Mouse (Mus musculus) liver, embryonic 15.5 days (tissue): Measurements from ENCODE around the gene Efna3. TPM values are rescaled to one million over a fixed set of nuclear protein-coding genes. Genes with fewer than 3 reads are reported as not detected.

Source experiments
- ATAC-seq: fragments of 200-750 bp; cut with Nextera tagmentation; 2 replicates; pipeline ENCODE4 v1.8.0; 2017; ENCODE audit warnings: moderate number of reproducible peaks, mild to moderate bottlenecking, moderate library complexity; ENCODE audit not compliant: insufficient read depth
- H3K27ac ChIP-seq: fragments of 300-500 bp; sonication (generic); replicated peaks from 2 replicates; pipeline ENCODE4 v1.5.1; 2015; ENCODE audit warnings: mild to moderate bottlenecking, inconsistent platforms
- H3K27me3 ChIP-seq: fragments of 300-500 bp; sonication (generic); 2 replicates; pipeline ENCODE4 v1.6.1; 2015; ENCODE audit warnings: mild to moderate bottlenecking, inconsistent platforms
- H3K36me3 ChIP-seq: fragments of 300-500 bp; sonication (generic); replicated peaks from 2 replicates; pipeline ENCODE4 v1.6.1; 2015; ENCODE audit warnings: moderate library complexity, mild to moderate bottlenecking, inconsistent platforms
- H3K4me1 ChIP-seq: fragments of 300-500 bp; sonication (generic); replicated peaks from 2 replicates; pipeline ENCODE4 v1.6.1; 2015; ENCODE audit warnings: inconsistent platforms
- H3K4me2 ChIP-seq: fragments of 300-500 bp; sonication (generic); 2 replicates; pipeline ENCODE4 v1.6.1; 2015; ENCODE audit warnings: moderate library complexity, mild to moderate bottlenecking, inconsistent platforms
- H3K4me3 ChIP-seq: fragments of 300-500 bp; sonication (generic); replicated peaks from 2 replicates; pipeline ENCODE4 v1.5.1; 2015; ENCODE audit warnings: mild to moderate bottlenecking, inconsistent platforms
- H3K9ac ChIP-seq: fragments of 300-500 bp; sonication (generic); 2 replicates; pipeline ENCODE4 v1.6.1; 2015; ENCODE audit warnings: moderate library complexity, mild to moderate bottlenecking, inconsistent platforms
- H3K9me3 ChIP-seq: fragments of 300-500 bp; sonication (generic); replicated peaks from 2 replicates; pipeline ENCODE4 v1.6.1; 2016; ENCODE audit warnings: inconsistent platforms
- whole genome bisulfite sequencing: fragments of 180-500 bp; shearing (Covaris S2); methylation state at CpG from one replicate; pipeline ENCODE4 v1.1.7; 2015; ENCODE audit warnings: mixed read lengths; ENCODE audit not compliant: insufficient replicate concordance; 5-methylcytosine and 5-hydroxymethylcytosine counted together
- polyA plus RNA-seq: library from polyadenylated mRNA; unstranded; fragments of >200 nt; fragmentation: Nextera tagmentation; extraction: Ambion mirVana; gene quantifications from 2 replicates; pipeline ENCODE4 v1.2.1, GENCODE M21; 2015

The Efna3 gene
- polyA plus RNA-seq, 1 experiment from 2014 or later: 0.18 TPM

DNA sequence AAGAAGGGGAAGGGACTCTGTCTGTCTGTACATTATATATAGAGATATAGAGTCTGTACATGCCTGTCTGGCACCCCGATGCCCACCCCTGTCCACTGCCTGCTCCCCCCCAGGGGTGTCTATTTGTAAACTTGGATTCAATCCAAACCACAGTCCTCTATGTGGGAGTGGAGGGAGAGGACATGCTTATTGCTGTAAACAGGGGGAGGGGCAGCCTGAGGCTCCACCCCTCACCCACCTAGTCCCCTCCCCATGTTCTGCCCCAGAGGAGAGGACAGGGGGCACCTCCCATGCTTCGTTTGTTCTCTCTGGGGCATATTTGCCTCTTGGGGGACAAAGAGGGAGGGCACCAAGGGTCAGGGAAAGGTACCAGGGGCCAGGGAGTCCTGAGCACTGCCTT lies 8.0 kb downstream of the Efna3 start:
- 43% methylated on average over 2 of the region's 2 CpGs for WGBS
- no peaks in the 10 kb centered on the region for H3K9me3 ChIP-seq
- H3K4me2 ChIP-seq: no peak overlapping the region
- H3K27me3 ChIP-seq: peaks cover 59% of the 10 kb centered on the region
- ATAC-seq: no peak
- H3K27ac ChIP-seq: no peak overlapping the region
- H3K36me3 ChIP-seq: no peaks in the 10 kb centered on the region
- no peak overlapping the region for H3K9ac ChIP-seq
- no peak overlapping the region for H3K4me3 ChIP-seq
- H3K4me1 ChIP-seq: peaks cover 21% of the 10 kb centered on the region

DNA sequence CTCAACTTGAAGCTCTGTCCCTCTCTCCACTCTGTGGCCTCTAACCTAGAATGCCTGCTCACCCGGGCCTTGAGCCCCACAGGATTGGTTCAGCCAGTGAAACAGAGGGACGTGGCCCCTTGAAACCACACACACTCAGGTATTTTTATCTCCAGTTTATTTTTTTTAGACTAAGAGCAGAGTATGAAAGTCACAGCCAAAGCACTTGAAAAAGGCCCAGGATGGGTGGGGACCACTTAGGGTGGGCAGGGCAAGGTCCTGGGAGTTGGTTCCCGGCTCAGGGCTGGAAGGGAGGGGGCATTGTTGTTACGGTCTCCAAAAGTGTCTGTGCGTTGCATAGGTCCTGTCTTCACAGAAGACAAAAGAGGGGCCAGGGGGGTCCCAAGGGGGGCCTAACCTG lies 8.4 kb downstream of the Efna3 start:
- peaks cover 17% of the 10 kb centered on the region for H3K4me1 ChIP-seq
- no peak for ATAC-seq
- H3K9ac ChIP-seq: no peak overlapping the region
- 62% methylated on average over 5 of the region's 5 CpGs for WGBS
- no peaks in the 10 kb centered on the region for H3K36me3 ChIP-seq
- peaks cover 55% of the 10 kb centered on the region for H3K27me3 ChIP-seq
- H3K4me3 ChIP-seq: no peak overlapping the region
- H3K27ac ChIP-seq: no peak overlapping the region
- no peak overlapping the region for H3K4me2 ChIP-seq
- no peaks in the 10 kb centered on the region for H3K9me3 ChIP-seq

DNA sequence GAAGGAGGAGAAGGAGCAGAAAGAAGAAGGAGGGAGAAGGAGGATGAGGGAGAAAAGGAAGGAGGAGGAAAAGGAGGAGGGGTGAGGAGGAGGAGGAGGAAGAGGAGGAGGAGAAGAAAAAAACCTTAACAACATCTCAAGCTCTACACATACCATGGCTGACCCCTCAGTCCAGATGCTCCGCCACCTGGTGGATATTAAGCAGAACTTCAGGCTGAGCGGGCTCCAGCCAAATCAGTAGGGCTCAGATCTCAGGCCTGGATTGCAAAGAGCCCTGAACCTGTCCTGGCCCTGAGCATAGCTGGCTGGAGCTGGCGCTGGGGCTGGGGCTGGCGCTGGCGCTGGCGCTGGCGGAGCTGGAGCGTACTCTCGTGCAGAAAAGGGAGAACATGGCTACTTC lies 14.7 kb downstream of the Efna3 start:
- no peak for ATAC-seq
- peaks cover 4% of the 10 kb centered on the region; the same call in 1 of the 2 replicates for H3K4me1 ChIP-seq
- H3K27me3 ChIP-seq: no peaks in the 10 kb centered on the region; the same call in none of the 2 replicates
- H3K4me3 ChIP-seq: no peak overlapping the region
- H3K36me3 ChIP-seq: no peaks in the 10 kb centered on the region
- H3K4me2 ChIP-seq: no peak overlapping the region
- no peak overlapping the region for H3K27ac ChIP-seq
- H3K9ac ChIP-seq: no peak overlapping the region
- no peaks in the 10 kb centered on the region for H3K9me3 ChIP-seq
- WGBS: 0% methylated on average over 8 of the region's 9 CpGs

DNA sequence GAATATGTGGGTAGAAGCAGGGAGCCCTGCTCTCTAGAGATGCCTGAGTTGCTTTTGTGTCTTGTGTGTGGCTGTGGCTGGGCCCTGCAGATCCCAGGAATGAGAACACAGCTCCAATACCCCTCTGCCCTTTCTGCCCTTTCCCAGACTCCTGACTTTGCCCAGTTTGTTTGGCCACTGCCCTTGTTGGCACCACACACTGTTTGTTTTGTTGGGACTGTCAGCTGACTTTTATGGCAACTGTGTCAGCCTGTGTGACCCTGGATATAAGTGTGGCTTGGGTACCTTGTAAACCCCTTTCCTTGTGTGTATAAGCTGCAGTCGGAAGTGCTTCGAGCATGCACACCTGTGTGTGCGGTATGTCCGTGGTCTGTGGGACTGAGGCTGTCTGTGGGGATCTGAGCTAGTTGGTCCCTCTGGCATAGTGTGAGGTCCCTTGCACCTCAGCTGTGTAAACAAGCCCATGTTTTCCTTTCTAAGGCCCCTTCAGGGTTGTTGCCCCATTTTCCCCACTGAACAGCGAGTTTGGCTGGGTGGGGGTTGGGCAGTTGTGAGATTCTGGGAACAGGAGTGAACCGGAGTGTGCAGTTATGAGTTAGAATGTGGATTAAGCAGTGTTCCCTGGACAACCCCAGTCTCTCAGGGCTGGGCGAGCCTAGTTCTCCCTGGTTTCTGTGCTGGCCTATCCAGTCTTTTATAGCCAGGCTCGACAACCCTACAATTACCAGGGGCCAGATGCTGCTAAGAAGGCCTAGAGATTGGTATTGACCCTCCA lies 17.0 kb downstream of the Efna3 start:
- ATAC-seq: peak; percentile 29
- Histone ChIP-seq H3K9me3 (no peaks in the 10 kb centered on the region), H3K9ac (no peak overlapping the region), H3K27ac (no peak overlapping the region), H3K27me3 (peaks cover 5% of the 10 kb centered on the region; the same call in 1 of the 2 replicates), H3K4me2 (no peak overlapping the region), H3K36me3 (no peaks in the 10 kb centered on the region), H3K4me3 (no peak overlapping the region), H3K4me1 (peaks cover 4% of the 10 kb centered on the region; the same call in 1 of the 2 replicates)
- 70% methylated on average over 8 of the region's 8 CpGs for WGBS

DNA sequence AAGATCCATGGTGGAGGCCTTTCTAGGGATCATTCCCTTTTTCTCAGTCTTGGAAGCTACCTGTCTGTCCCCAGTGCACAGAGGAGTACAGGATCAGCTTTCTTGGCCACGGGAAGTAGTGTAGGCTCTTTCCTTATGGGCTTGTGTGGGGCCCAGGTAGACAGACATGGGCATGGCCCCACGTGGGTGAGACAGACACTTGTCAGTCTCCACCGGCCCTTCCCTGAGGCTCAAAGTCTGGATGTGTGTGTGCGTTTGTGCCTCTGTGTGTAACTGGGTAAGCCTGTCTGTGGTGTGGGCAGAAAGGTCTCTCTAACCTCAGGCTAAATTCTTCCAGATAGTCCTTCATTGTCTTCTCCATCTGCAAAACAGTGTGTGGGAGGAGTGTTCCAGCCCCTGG lies 17.7 kb downstream of the Efna3 start:
- Histone ChIP-seq H3K27ac (no peak overlapping the region), H3K4me2 (no peak overlapping the region), H3K4me3 (no peak overlapping the region), H3K4me1 (peaks cover 4% of the 10 kb centered on the region), H3K27me3 (peaks cover 9% of the 10 kb centered on the region), H3K36me3 (no peaks in the 10 kb centered on the region), H3K9ac (no peak overlapping the region), H3K9me3 (no peaks in the 10 kb centered on the region)
- WGBS: 48% methylated on average over 4 of the region's 4 CpGs
- no peak for ATAC-seq

DNA sequence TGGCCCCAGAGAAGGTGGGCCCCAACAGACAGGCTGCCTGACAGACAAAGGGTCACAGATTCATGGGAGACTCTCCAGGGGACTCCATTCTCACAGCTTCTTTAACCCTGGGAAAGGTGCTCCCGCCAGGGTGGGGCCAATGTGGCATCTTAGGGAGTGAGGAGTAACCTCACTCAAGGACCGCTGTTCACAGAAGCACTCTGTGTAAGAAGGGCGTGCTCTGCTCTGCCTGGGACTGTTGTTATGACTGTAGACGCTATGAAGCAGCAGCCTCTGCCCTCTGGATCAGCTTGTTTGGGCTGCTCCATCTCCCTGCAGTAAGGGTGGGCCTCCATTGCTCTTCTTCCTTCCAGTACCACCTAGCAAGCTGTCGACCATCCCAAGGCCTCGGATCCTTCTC lies 18.3 kb downstream of the Efna3 start:
- H3K9ac ChIP-seq: no peak overlapping the region
- H3K4me1 ChIP-seq: peaks cover 5% of the 10 kb centered on the region
- no peak overlapping the region for H3K4me2 ChIP-seq
- no peak overlapping the region for H3K27ac ChIP-seq
- peaks cover 15% of the 10 kb centered on the region for H3K27me3 ChIP-seq
- H3K9me3 ChIP-seq: no peaks in the 10 kb centered on the region
- 56% methylated on average over 6 of the region's 6 CpGs for WGBS
- no peak for ATAC-seq
- no peak overlapping the region for H3K4me3 ChIP-seq
- no peaks in the 10 kb centered on the region for H3K36me3 ChIP-seq

DNA sequence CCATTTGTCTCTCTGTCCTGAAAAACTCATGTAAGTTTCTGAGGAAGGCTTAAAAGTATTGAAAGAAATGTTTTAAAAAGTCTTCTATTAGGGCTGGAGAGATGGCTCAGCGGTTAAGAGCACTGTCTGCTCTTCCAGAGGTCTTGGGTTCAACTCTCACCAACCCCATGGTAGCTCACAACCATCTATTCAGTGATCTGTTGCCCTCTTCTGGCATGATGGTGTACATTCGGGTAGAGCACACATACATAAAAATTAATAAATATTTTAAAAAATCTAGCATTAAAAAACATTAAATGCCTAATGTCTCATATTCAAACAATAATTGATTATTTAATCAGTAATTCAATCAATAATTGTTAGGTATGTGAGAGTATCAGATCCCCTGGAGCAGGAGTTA lies 22.3 kb downstream of the Efna3 start:
- Histone ChIP-seq H3K4me1 (peaks cover 8% of the 10 kb centered on the region), H3K36me3 (no peaks in the 10 kb centered on the region), H3K27me3 (peaks cover 29% of the 10 kb centered on the region), H3K9me3 (no peaks in the 10 kb centered on the region), H3K9ac (no peak overlapping the region), H3K4me3 (no peak overlapping the region), H3K27ac (no peak overlapping the region), H3K4me2 (no peak overlapping the region)
- no peak for ATAC-seq
- WGBS: 51% methylated on average over 2 of the region's 2 CpGs

DNA sequence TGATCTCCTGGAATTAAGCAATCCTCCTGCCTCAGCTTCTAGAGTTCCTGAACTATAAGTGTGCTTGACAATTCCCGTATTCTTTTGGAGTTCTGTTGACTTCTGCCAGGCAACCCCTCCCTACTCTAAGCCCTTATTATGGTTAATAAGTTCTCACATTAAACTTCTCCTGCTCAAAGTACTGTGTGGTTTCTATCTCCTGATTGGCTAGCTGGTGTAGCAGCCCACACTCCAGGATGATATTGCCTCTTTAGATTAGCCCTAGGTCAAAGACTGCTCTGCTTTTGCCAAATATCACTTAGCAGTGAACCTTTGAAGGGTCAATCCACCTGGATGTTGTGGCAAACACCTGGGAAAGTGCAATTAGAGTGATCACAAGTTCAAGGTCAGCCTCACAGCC lies 22.7 kb downstream of the Efna3 start:
- no peak overlapping the region for H3K4me3 ChIP-seq
- H3K27me3 ChIP-seq: peaks cover 29% of the 10 kb centered on the region
- WGBS: 24% methylated on average over 1 of the region's 1 CpGs
- no peak overlapping the region for H3K27ac ChIP-seq
- no peaks in the 10 kb centered on the region for H3K9me3 ChIP-seq
- H3K4me2 ChIP-seq: peak overlapping the region; percentile 46
- H3K4me1 ChIP-seq: peaks cover 9% of the 10 kb centered on the region
- no peak for ATAC-seq
- H3K36me3 ChIP-seq: no peaks in the 10 kb centered on the region
- H3K9ac ChIP-seq: no peak overlapping the region

DNA sequence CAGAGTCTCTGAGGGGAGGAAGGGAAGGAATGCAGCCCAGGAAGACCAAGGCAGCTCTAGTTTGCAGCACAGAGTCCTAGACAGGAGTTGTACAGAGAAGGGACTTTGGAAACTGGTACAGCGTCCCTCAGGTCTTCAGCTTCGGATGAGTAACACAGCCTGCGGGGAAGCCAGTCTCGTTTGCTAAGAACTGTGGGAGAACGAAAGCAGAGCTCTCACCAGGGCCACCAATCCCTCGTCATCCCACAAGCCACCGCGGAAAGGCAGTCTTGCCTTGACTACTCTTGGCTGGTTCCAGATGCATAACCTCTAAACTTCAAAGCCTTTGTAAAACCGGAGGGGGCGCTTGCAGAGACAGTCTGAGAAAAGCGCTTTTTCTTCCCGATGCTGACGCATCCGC lies 23.3 kb downstream of the Efna3 start:
- Histone ChIP-seq H3K9me3 (no peaks in the 10 kb centered on the region), H3K4me2 (peak overlapping the region; percentile 46), H3K27me3 (peaks cover 29% of the 10 kb centered on the region), H3K4me3 (peak overlapping the region; percentile 12), H3K9ac (peak overlapping the region; percentile 9; the same call in 1 of the 2 replicates), H3K4me1 (peaks cover 9% of the 10 kb centered on the region), H3K27ac (no peak overlapping the region), H3K36me3 (no peaks in the 10 kb centered on the region)
- WGBS: 5% methylated on average over 14 of the region's 14 CpGs
- no peak for ATAC-seq

DNA sequence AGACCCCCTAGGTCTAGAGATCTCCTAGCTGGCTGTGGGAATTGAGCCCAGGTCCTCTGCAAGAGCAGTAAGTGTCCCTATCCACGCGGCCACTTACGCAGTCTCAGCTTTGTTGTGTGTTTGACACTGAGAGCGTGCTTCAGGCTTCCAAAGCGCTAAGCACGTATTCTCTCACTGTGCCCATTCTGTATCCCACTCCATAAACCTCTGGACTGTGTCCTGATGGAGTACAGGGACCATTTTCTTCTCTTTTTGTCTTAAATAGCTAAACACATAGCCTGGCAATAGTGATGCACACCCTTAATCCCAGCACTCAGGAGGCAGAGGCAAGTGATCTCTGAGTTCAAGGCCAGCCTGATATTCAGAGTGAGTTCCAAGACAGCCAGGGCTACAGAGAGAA lies 23.9 kb downstream of the Efna3 start:
- Histone ChIP-seq H3K4me2 (no peak overlapping the region), H3K9ac (no peak overlapping the region), H3K4me3 (no peak overlapping the region), H3K9me3 (no peaks in the 10 kb centered on the region), H3K27ac (no peak overlapping the region), H3K4me1 (peaks cover 9% of the 10 kb centered on the region), H3K27me3 (peaks cover 29% of the 10 kb centered on the region), H3K36me3 (no peaks in the 10 kb centered on the region)
- ATAC-seq: no peak
- WGBS: 80% methylated on average over 6 of the region's 6 CpGs

DNA sequence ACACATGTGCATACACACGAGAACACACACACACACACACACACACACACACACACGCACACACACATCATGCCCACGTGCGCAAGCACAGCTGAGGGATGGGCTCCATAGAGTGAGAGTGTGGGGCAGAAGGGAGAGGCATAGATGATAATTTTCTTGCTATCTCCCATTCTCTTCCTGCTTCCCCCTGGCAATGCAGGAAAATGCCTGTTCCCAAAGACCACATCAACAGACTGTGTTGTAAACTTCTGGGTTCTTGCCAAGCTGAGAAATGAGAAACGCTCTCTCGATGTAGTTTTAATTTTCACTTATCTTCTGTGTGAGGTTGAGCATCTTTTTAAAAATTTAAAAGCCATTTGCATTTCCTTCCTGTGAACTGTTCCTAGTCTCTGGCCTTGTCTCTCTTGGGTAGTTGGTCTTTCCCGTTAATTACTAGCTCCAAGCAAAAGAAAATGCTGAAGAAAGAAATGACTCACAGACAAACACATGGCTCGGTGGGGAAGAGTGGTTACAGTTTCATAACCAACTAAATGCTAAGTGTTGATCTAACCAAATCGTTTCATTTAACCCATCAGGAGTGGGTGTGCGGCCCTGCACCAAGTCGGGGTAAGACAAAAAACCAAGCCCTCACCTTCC lies 25.9 kb downstream of the Efna3 start:
- Histone ChIP-seq H3K4me2 (no peak overlapping the region), H3K27ac (no peak overlapping the region), H3K4me1 (peaks cover 9% of the 10 kb centered on the region), H3K27me3 (peaks cover 26% of the 10 kb centered on the region), H3K9me3 (no peaks in the 10 kb centered on the region), H3K9ac (no peak overlapping the region), H3K36me3 (no peaks in the 10 kb centered on the region), H3K4me3 (no peak overlapping the region)
- 67% methylated on average over 11 of the region's 11 CpGs for WGBS
- ATAC-seq: no peak
